Mouse (Mus musculus): ENCODE results near the gene Hsd11b1. TPM values are rescaled to one million over a fixed set of nuclear protein-coding genes. Genes with fewer than 3 reads are reported as not detected.
A peak's percentile ranks its signal among the peaks of the same experiment; 100 is the strongest.

Gene Hsd11b1
- polyA plus RNA-seq, 1 experiment from 2014 or later: 3.0 TPM

- H3K36me3 ChIP-seq (ENCODE audit: control insufficient read depth, insufficient read depth, low read length): no peaks in the 10 kb centered on the region
- H3K27ac ChIP-seq (replicated peaks): no peak overlapping the region
- DNase-seq (ENCODE audit: low spot score) (peak; percentile 26), ATAC-seq (ENCODE audit: low FRiP score, low TSS enrichment) (no peak)
- H3K4me2 ChIP-seq (replicated peaks; ENCODE audit: low read depth): no peak overlapping the region
- no peaks in the 10 kb centered on the region for H3K9me3 ChIP-seq (ENCODE audit: control insufficient read depth, low read length)
- 0 out of 2 replicates have a peak, but pooled peaks cover 3% of the 10 kb centered on the region for H3K4me1 ChIP-seq (replicated peaks; ENCODE audit: control insufficient read depth, insufficient read depth)
- no peak overlapping the region for H3K4me3 ChIP-seq (ENCODE audit: low read depth, low read length)
- no peak for TF ChIP-seq CTCF (IDR thresholded peaks at IDR 0.05; ENCODE audit: low read depth)
- no peak for TF ChIP-seq EP300 (optimal IDR thresholded peaks at IDR 0.05)
- H3K27me3 ChIP-seq (ENCODE audit: control insufficient read depth, insufficient read depth, low read length): no peaks in the 10 kb centered on the region
- 72% methylated on average over 8 of the region's 8 CpGs for whole genome bisulfite sequencing
- H3K9ac ChIP-seq (ENCODE audit: low read length): no peak overlapping the region
These were observed 10.7 kb upstream of the Hsd11b1 start for GRCm38 (mm10) chr1:193274407-193275071.

DNA sequence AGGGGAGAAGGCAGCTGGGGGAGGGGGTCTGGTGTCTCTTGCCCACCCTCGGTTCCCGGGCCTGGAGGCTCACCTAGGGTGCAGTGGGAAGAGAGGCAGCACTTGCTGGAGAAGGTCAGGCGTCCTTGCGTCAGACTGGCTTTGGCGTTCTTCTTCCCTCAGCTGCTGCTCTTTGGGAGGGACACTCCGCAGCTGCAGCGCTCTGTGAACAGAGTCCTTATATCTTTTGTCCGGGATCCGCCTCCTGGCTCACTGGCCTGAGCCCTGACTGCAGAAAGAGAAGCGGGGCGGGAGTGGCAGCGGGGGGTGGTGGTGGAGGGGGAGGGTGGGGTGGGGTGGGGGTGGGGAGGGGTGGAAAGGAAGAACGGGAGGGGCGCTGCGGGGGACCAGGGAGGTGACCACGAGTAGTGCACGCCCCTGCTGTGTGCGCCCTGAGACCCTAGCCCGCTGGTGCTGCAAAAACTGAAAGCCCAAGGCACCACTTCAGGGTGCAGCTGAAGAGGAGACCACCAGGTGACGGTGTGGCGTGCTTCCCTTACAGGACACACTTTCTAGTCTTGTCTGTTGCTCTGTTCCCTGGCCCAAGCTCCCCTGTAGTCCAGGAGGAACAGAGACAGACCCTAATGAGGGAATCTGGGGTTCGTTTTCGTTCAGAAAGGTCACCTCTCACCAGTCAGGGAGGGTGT, 9.2 kb upstream of the Hsd11b1 start, which contains the start of gene G0s2:
Gene G0s2, minus strand, starts transcription at position 302 of the 686 bp plus-strand sequence.
- WGBS: 3% methylated on average over 20 of the region's 23 CpGs
- Histone ChIP-seq H3K36me3 (ENCODE audit: control insufficient read depth, insufficient read depth, low read length) (no peaks in the 10 kb centered on the region), H3K4me3 (ENCODE audit: low read depth, low read length) (peak within 1 kb of the TSS; percentile 46), H3K27ac (replicated peaks) (peak within 1 kb of the TSS; percentile 89), H3K9ac (ENCODE audit: low read length) (peak within 1 kb of the TSS; percentile 60), H3K4me1 (replicated peaks; ENCODE audit: control insufficient read depth, insufficient read depth) (0 out of 2 replicates have a peak, but pooled peaks cover 3% of the 10 kb centered on the region), H3K4me2 (replicated peaks; ENCODE audit: low read depth) (peak within 1 kb of the TSS; percentile 64), H3K9me3 (ENCODE audit: control insufficient read depth, low read length) (no peaks in the 10 kb centered on the region), H3K27me3 (ENCODE audit: control insufficient read depth, insufficient read depth, low read length) (no peaks in the 10 kb centered on the region)
- no peak for TF ChIP-seq EP300 (optimal IDR thresholded peaks at IDR 0.05)
- peak; percentile 77 for TF ChIP-seq CTCF (IDR thresholded peaks at IDR 0.05; ENCODE audit: low read depth)
- peak; percentile 87 for ATAC-seq (ENCODE audit: low FRiP score, low TSS enrichment)
- DNase-seq (ENCODE audit: low spot score): peak; percentile 67

GRCm38 (mm10) chr1:193272137-193272915, 8.5 kb upstream of the Hsd11b1 start:
- peak overlapping the region; percentile 46 for H3K4me3 ChIP-seq (ENCODE audit: low read depth, low read length)
- H3K9me3 ChIP-seq (ENCODE audit: control insufficient read depth, low read length): no peaks in the 10 kb centered on the region
- H3K4me1 ChIP-seq (replicated peaks; ENCODE audit: control insufficient read depth, insufficient read depth): 0 out of 2 replicates have a peak, but pooled peaks cover 3% of the 10 kb centered on the region
- ATAC-seq (ENCODE audit: low FRiP score, low TSS enrichment): peak; percentile 37
- peak overlapping the region; percentile 60 for H3K9ac ChIP-seq (ENCODE audit: low read length)
- DNase-seq (ENCODE audit: low spot score): peak; percentile 29
- H3K4me2 ChIP-seq (replicated peaks; ENCODE audit: low read depth): peak overlapping the region; percentile 64
- WGBS: 17% methylated on average over 24 of the region's 24 CpGs
- H3K36me3 ChIP-seq (ENCODE audit: control insufficient read depth, insufficient read depth, low read length): no peaks in the 10 kb centered on the region
- no peaks in the 10 kb centered on the region for H3K27me3 ChIP-seq (ENCODE audit: control insufficient read depth, insufficient read depth, low read length)
- peak overlapping the region; percentile 89 for H3K27ac ChIP-seq (replicated peaks)
- TF ChIP-seq CTCF (IDR thresholded peaks at IDR 0.05; ENCODE audit: low read depth): no peak
- TF ChIP-seq EP300 (optimal IDR thresholded peaks at IDR 0.05): no peak

DNA sequence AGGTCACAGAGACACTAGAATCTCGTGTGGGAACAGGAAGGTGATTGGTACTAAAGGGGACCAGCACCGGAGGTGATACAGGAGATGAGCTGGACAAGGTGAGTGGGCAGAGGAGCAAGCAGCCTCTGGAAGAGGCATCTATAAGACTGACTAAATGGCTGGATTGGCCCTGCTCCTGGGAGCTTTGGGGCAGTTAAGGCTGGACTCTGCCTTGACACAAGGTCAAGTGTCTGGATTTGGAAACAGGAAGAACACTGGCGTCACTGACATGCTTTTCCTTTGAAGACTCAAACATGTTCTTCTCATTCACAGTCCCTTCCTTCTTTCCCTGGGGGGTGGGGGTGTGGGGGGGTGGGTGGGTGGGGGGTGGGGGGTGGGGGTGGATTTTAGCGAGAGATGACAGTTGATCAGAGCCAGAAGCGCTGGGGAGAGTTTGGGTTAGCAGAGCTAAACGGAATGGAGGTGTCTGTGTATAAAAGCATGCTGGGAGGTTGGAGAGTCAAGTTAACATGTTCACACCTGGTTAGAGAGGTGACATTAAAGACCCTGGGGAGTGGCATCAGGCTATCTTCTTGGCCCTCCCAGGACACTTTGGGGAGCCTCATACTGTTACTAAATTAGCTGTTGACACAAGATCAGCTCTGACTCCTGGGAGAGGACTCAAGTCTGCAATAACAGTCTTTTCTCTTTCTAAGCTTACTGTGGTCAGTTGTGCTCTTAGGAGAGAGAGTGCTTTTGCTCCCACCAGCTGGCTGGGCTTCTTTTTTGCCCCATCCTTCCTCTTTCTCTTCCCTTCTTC, 7.3 kb upstream of the Hsd11b1 start:
- 49% methylated on average over 6 of the region's 6 CpGs for WGBS
- Histone ChIP-seq H3K4me1 (replicated peaks; ENCODE audit: control insufficient read depth, insufficient read depth) (0 out of 2 replicates have a peak, but pooled peaks cover 3% of the 10 kb centered on the region), H3K9me3 (ENCODE audit: control insufficient read depth, low read length) (no peaks in the 10 kb centered on the region), H3K9ac (ENCODE audit: low read length) (no peak overlapping the region), H3K27me3 (ENCODE audit: control insufficient read depth, insufficient read depth, low read length) (no peaks in the 10 kb centered on the region), H3K27ac (replicated peaks) (no peak overlapping the region), H3K4me2 (replicated peaks; ENCODE audit: low read depth) (peak overlapping the region; percentile 33), H3K4me3 (ENCODE audit: low read depth, low read length) (no peak overlapping the region), H3K36me3 (ENCODE audit: control insufficient read depth, insufficient read depth, low read length) (no peaks in the 10 kb centered on the region)
- no peak for TF ChIP-seq CTCF (IDR thresholded peaks at IDR 0.05; ENCODE audit: low read depth)
- no peak for TF ChIP-seq EP300 (optimal IDR thresholded peaks at IDR 0.05)
- ATAC-seq (ENCODE audit: low FRiP score, low TSS enrichment): no peak
- DNase-seq (ENCODE audit: low spot score): no peak

GRCm38 (mm10) chr1:193265734-193266133, 1.9 kb upstream of the Hsd11b1 start:
- Histone ChIP-seq H3K9ac (ENCODE audit: low read length) (no peak overlapping the region), H3K36me3 (ENCODE audit: control insufficient read depth, insufficient read depth, low read length) (no peaks in the 10 kb centered on the region), H3K4me3 (ENCODE audit: low read depth, low read length) (no peak overlapping the region), H3K4me1 (replicated peaks; ENCODE audit: control insufficient read depth, insufficient read depth) (no peaks in the 10 kb centered on the region), H3K27ac (replicated peaks) (no peak overlapping the region), H3K9me3 (ENCODE audit: control insufficient read depth, low read length) (no peaks in the 10 kb centered on the region), H3K4me2 (replicated peaks; ENCODE audit: low read depth) (no peak overlapping the region), H3K27me3 (ENCODE audit: control insufficient read depth, insufficient read depth, low read length) (no peaks in the 10 kb centered on the region)
- no peak for DNase-seq (ENCODE audit: low spot score)
- ATAC-seq (ENCODE audit: low FRiP score, low TSS enrichment): no peak
- TF ChIP-seq CTCF (IDR thresholded peaks at IDR 0.05; ENCODE audit: low read depth): no peak
- TF ChIP-seq EP300 (optimal IDR thresholded peaks at IDR 0.05): no peak
